Comparison of ENCODE assay signal across 8 mouse cellular contexts in the genomic region with DNA sequence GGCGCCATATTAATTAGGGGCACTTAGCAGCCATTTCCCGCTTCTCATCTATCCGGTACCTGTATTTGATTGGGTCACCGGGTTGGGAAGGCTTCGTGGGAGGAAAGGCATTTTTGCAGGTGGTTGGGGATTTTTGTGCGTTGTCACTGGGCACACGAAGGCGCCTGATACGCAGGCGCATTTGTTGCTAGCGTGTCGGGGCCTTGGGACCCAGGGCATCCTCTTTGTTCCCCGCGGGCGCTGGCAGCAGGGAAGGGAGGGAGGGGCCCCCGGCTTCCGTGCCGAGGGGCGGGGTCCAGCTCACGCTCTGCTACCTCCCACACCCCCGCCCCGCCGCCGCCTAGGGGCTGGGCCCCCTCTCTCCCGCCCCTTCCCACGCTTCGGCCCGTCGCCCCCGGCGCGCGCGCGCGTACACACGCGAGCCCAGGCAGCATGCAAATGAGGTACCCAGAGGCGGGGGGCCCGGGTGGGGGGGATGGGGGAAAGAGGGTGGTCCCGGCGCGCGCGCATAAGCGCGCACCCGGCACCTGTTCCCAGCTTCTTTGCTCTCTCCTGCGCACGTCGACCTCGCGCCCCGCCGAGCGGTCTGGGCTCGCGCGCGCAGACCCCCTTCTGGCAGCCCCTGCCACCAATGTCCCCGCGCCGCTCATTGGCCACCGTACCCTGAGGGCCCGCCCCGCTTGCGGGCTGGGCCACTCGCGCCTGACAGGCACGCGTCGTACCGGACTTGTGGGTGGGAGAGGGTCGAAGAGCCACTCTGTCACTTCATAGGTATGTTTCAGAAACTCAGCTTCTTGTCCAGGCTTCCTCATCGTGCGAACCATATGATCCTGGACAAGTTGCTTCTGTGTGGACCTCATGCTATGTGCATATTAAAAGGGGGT. TPM values are rescaled to one million over a fixed set of nuclear protein-coding genes. Genes with fewer than 3 reads are reported as not detected.
DNase-seq lines count a peak whose midpoint lies in the region; ATAC-seq and TF ChIP-seq lines count a peak whose summit lies in the region.

Gm44973 (plus strand) TSS at position 379 of the 884 bp plus-strand sequence.

- H3K9ac ChIP-seq in hindbrain, postnatal 0 days (replicated peaks; ENCODE audit: low read length) = peak within 1 kb of the TSS; percentile 73

- peak within 1 kb of the TSS; percentile 99 for H3K27ac ChIP-seq in cortical plate, adult 2 months (ENCODE audit: insufficient read depth, low read length)
- peak within 1 kb of the TSS; percentile 97 for H3K27ac ChIP-seq in gastrocnemius, adult 2 months
- peak within 1 kb of the TSS; percentile 98 for H3K27ac ChIP-seq in hindbrain, postnatal 0 days

- H3K9me3 ChIP-seq in hindbrain, postnatal 0 days (ENCODE audit: low read length) = no peaks in the 10 kb centered on the region

- DNase-seq in adipocyte (ENCODE audit: low spot score) = peak; percentile 92
- peak; percentile 97 for DNase-seq in gastrocnemius, adult 2 months
- peak; percentile 96 for DNase-seq in hindbrain, postnatal 0 days (ENCODE audit: low spot score)
- DNase-seq in left cerebral cortex, adult 18-20 months (ENCODE audit: low spot score in 2 of 2) = peak; percentile 79 to 92
- DNase-seq in lung, postnatal 4 days = peak; percentile 95 to 98
- DNase-seq in retina, postnatal 7 days (ENCODE audit: low read depth, low spot score) = peak; percentile 91
- peak; percentile 88 to 91 for DNase-seq in urinary bladder, adult 18-20 months (ENCODE audit: low spot score in 2 of 2)

- no peaks in the 10 kb centered on the region for H3K27me3 ChIP-seq in hindbrain, postnatal 0 days (ENCODE audit: insufficient read depth, low read length)

- H3K36me3 ChIP-seq in hindbrain, postnatal 0 days (ENCODE audit: insufficient read depth, low read length) = peaks cover 14% of the 10 kb centered on the region

- peak; percentile 83 for ATAC-seq in hindbrain, postnatal 0 days

- under 1% methylated on average over 57 of the region's 76 CpGs for WGBS in hindbrain, postnatal 0 days

- TF ChIP-seq POLR2A in cortical plate, adult 2 months (IDR thresholded peaks at IDR 0.05; ENCODE audit: extremely low read depth, insufficient read depth, low read length) = 0 out of 2 replicates have a peak, but pooled peaks have one; percentile 4

- H3K4me3 ChIP-seq in cortical plate, adult 2 months (ENCODE audit: insufficient read depth, low read length) = peak within 1 kb of the TSS; percentile 39
- H3K4me3 ChIP-seq in gastrocnemius, adult 2 months = peak within 1 kb of the TSS; percentile 95
- H3K4me3 ChIP-seq in hindbrain, postnatal 0 days (ENCODE audit: low read length) = peak within 1 kb of the TSS; percentile 65

- no peak for TF ChIP-seq CTCF in cortical plate, adult 2 months (IDR thresholded peaks at IDR 0.05; ENCODE audit: extremely low read depth, insufficient read depth, low read length)
- TF ChIP-seq CTCF in gastrocnemius, adult 2 months (IDR thresholded peaks at IDR 0.05) = no peak
- no peak for TF ChIP-seq CTCF in hindbrain, postnatal 0 days (IDR thresholded peaks at IDR 0.05; ENCODE audit: low read depth)

- no peaks in the 10 kb centered on the region for H3K4me1 ChIP-seq in cortical plate, adult 2 months (ENCODE audit: control insufficient read depth, insufficient read depth, low read length)
- no peaks in the 10 kb centered on the region for H3K4me1 ChIP-seq in hindbrain, postnatal 0 days (ENCODE audit: insufficient read depth, low read length)

- peak within 1 kb of the TSS; percentile 66 for H3K4me2 ChIP-seq in hindbrain, postnatal 0 days (ENCODE audit: low read depth, low read length)

- intact Hi-C loops in gastrocnemius, adult 2 months (cut with DNase I) = loop anchor here (2.0 kb wide), 1 partner anchor 45 kb away; no protein-coding TSS in a partner anchor

RNA-seq across cellular contexts. Expression of gene Gm44973, which starts in this region (rescaled TPM):
- not detected in 2 replicates for polyA plus RNA-seq in cortical plate, adult 2 months (2012; rRNA removed)
- total RNA-seq in gastrocnemius, adult 2 months (2021) = not detected
- total RNA-seq in hindbrain, postnatal 0 days (2014; rRNA removed) = not detected in 2 replicates
- polyA plus RNA-seq in hindbrain, postnatal 0 days (2015; fragmentation: Nextera tagmentation; extraction: Ambion mirVana) = 2.3 and 3.0 TPM in 2 replicates
- not detected for total RNA-seq in left cerebral cortex, adult 18-20 months (2021)

Comparison
In these comparisons a context has a peak if more than half of its experiments do, and no peak if none do; other contexts are left out.
1. Peak in every context shown above with its lines: DNase-seq, ATAC-seq, H3K4me3 ChIP-seq and H3K27ac ChIP-seq.
2. Peak in DNase-seq, H3K4me3 ChIP-seq and H3K27ac ChIP-seq in gastrocnemius, adult 2 months; RNA of the gene not detected or under 1 TPM.
3. Peak in DNase-seq in left cerebral cortex, adult 18-20 months; RNA of the gene not detected or under 1 TPM.
4. H3K4me3 ChIP-seq: peak in every context shown above with its lines; median percentile 95 in gastrocnemius, adult 2 months; 65 in hindbrain, postnatal 0 days; 39 in cortical plate, adult 2 months.